Mouse (Mus musculus): ENCODE measurements at regions not wholly inside any gene's neighbourhood (a gene's known extent, or its start where the extent isn't known, plus 50 kb on each side); places are given as distances from the start of the nearest gene placed in this dataset.
"Not testable (repeated sequence)": the region's sequence is repeated elsewhere in the genome, so short reads cannot be mapped to it uniquely, and the experiment has no call there.

DNA sequence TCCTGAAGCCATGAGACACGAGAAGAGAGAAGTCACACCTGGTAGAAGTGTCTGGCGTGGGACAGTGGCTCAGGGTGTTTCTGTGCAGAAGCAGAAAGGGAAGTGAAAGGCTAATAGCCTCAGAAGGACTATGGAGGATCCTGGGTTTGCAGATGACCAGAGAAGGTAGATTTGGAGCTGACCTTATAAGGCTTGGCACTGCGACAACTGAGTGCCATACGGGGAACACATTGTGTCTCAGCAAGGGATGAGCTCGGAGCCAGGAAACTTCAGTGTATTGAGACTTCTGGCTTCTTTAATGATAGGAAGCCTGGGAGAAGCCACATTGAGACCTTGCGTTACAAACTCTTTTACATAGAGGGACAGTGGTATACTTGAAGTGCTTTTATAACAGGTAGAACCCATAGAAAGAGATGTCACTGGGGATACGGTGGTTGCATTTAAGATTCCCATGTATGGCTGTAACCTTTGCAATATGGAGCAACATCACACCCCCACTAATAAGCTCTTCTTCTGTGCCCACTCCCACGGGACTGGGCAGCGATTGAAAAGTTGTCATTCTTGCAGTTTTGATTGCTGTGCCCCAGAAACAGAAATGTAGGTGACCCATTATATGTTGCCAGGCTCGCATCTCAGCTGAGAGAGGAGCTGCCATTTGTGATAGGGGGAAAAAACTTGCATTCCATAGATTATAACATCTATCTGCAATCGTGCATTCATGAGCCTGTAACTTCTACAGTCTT, 61.8 kb upstream of the Dync1i1 start:
- no peak for DNase-seq

DNA sequence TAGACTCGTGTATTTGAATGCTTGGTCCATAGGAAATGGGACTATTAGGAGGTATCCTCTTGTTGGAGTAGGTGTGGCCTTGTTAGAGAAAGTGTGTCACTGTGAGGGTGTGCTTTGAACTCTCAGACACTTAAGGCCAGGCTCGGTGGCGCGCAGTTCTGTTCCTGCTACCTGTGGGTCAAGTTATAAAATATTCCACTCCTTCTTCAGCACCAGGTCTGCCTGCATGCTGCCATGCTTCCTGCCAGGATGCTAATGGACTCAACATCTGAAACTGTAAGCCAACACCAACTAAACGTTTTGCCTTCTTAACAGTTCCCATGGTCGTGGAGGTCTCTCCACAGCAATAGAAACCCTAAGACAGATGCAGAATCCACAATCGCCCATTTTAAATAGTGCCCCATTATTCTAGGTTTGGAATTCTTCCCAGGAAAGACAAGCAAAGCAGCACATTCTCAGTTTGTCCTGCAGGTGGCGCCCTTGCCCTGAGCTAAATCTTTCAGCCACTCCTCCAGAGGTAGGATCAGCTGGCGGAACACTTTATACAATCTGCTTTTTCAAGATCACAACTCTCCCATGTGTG, 80.2 kb upstream of the Dync1i1 start:
- DNase-seq, result peak; percentile 91

DNA sequence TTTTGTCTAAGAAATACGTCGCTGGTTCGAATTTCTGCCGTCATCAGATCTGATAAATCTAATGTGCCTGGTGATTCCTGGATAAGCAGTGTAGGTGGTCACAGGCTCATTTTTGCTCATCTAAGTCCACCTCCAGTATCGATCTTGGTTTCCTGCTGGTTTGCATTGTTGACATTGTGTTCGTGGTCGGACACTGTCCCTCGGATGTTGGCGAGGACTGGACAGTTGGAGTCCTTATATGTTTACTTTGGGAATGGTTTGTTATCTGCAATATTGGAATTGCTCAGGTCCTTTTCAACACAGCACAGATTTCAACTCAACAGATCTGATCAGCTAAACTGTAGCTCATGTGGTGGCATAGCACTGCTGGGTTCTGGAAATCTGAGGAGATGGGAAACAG, 91.2 kb upstream of the Dync1i1 start:
- DNase-seq, result no peak

DNA sequence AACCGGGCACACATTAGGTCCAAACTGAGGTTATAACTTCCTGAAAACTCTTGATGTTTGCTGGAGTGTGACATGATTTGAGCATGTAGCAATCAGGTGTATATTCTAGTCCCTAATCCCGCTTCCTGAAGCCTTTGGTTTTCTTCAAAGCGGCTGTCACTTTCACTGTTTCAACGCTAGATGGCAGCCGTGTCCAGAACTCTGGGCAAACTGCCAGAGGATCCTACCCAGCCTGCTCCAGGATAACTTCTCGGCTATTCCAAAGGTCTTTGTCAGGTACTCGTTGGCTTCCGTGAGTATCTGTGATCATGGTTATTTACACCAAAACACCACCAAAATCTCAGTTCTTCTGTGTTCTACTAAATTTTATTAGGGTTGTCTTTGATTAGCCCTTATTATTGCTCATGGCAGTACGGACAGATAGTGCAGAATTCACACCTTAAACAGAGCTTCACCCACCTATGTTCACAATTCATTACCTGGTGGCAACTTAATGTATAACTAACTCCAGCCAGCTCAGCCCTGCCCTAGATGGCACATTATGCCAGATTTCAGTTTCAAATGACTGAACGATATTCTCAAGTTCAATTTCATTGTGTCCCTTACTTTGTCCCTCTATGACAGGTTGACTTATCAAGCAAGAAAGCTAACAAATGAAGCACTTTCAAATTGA, 92.3 kb upstream of the Dync1i1 start:
- peak; percentile 53 for DNase-seq

DNA sequence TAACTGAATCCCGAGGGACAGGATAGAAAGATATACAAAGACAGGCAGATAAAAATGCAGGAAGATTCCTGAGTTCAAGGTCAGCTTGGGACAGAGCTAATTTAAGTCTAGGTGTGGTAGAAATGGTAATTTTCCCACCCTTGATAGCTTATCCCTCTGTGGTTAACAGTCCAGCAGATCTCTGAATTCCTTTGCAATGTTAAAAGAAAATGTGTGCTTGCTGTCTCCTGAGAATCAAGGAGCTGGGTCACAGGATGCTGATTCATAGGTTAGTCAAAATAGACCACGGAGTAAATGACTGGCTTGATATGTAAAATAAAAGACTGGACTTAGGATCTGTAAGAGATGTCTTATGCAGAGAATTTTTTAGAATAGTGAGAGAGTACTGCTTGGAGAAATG, 101.4 kb upstream of the Dync1i1 start:
- DNase-seq, result no peak

DNA sequence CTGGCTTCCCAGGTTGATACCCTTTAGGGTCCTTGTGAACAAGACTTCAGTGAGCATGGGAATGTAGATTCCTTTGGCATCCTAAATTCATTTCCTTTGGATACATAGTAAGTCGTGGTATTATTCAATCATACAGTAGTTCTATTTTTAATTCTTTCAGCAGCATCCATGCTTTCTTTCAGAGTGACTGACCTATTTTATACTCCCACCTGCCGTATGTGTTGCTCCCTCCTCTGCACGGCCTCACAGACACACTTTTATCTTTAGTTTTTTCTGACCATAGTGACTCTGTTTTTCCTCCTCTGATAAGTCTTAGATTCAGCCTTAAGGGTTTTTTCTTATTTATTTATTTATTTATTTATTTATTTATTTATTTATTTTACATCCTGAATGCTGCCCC, 103.9 kb upstream of the Dync1i1 start:
- DNase-seq, result no peak

DNA sequence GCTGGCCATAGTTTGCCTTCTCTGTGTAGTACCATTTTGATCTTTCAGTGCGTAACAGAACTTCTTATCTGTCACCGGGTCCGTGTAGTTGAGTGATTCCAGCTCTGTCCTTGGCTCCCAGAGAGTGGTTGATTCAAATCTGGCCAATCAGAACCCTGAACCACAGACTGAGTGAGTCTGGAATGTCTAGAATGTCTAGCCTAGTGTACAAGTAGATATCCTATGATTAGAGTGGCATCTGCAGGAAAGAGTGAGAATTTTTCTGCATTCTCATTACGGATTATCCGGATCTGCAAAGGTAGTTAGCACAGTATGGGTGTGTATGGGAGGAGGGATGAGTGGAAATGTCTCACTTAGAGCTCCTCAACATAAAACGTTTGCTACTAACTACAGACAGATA, 97.9 kb upstream of the Pdk4 start:
- DNase-seq, result no peak

DNA sequence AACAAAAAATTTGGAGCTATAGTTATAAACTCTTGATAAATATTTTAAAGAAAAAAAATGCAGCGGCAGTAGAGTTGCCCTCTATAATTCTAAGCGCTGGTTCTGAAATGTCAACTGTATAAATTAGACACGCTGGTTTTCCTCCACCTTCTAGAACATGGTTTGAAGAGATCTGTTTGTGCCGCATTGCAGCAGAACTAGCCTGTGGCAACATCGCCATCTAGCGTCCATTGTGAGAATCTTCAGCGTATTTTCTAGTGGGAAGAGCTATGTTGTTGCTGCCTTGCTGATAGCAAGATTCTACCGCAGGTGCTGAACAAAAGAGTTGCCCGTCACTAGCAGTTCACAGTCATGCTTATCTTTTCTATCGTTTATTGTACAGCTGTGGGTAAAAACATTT, 93.5 kb upstream of the Pdk4 start:
- DNase-seq, result peak; percentile 62

DNA sequence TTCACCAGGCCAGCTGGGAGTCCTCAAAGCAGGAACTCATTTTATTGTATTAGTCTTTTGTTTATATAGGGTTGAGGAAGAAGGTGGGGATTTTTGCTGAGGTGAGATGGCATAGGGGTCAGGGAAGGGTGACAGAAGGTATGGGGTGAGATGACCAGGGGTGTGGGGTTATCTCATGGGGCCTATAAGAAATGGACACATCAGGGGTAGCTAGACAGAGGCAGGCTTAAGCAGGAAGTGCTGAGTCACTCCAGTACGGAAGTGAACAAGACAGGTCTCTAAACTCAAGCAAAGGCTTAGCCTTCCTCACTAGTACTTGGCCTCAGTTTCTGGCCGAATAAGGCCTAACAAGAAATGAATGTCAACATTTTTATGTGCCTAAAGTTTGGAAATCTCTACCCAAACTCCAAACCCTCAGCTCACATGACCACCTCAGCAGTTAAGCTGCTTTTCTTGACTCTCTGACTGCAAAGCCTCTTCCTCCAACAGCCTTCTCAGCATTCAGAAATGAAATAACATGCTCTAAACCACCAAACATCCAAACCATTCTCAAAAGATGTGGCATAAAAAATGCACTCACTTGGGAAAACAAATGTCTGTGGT, 86.9 kb upstream of the Pdk4 start:
- DNase-seq, result no peak

DNA sequence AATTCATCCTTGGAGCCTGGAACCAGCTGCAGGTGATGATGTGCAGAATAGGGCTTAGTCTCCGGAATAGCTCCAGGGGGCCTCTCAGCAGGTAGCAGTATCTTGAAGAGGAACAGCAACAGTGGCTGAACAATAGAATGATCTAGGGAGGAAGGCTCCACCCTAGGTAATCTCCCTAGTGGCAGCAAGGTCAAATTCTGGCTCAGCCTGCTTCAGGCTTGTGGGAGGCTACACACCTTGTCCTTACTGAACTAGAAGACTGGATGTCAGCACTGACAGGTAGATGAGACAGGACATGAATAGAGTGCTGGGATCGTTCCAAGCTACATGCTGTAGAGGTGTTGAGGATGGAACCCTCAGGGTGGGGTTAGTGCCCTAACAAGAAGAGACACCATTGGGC, 80.8 kb upstream of the Pdk4 start:
- not testable (repeated sequence) for DNase-seq

DNA sequence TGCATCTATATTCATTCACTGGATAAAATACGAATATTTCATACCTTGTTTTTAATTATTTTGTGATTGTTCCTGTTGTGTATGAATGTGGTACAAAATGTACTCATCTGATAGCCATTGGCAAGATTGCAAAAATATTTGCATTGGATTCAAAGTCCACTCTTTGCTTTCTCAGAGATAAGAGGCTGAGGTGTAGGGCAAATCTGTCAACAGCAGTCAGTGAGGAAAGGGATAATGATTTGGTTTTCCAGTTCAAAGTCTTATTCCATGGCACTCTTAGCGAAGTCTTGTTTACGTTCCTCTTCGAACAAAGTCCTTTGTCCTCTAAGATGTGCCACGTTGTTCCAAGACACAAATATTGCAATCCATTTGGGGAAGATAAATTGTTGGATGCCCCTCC, 70.5 kb upstream of the Pdk4 start:
- no peak for DNase-seq

DNA sequence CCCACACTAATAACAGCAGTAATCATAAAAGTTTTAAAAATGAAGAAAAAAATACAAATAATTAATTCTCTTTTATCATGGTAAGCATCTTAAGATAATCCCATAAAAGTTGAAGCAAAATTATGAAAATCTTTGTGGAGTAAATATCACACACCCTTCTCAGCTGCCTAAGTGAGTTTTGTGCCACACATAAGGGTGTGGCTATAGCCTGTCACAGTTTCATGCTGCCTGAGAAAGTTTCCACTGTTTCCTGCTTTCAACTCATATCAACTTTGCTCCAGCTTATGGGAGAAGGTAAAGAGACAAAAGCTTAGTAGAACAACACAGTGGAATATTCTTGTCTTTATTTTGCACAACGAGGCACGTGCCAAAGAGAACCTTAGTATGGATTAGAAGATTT, 68.9 kb upstream of the Pdk4 start:
- DNase-seq, result no peak

DNA sequence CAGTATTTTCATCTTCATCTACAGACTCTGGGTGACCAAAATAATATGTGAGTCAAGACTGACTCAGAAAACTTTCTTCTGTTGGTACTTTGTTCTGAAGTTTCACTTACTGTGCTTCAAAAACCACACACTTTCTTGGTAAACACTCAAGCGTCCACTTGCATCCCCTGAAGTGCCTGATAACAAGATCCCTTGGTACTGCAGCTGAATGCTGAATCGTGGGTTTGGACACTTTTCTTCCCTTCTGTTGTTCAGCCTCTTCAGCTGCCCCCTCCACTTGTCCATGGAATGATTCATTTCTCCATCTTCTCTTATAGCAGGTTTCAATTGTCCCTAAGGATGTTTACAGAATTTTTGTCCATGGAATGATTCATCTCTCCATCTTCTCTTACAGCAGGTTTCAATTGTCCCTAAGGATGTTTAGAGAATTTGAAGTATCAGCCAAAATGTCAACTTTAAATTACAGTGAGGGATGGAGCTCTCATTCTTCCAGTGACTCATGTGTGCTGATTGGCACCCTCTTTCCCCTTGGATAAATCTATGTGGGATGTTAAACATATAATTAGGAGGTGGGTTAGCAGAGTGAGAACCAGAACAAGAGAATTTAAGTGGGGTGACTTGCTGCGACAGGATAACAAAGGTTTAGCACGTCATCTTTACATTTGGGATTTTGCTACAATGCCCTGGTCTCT, 57.7 kb upstream of the Pdk4 start:
- no peak for DNase-seq

DNA sequence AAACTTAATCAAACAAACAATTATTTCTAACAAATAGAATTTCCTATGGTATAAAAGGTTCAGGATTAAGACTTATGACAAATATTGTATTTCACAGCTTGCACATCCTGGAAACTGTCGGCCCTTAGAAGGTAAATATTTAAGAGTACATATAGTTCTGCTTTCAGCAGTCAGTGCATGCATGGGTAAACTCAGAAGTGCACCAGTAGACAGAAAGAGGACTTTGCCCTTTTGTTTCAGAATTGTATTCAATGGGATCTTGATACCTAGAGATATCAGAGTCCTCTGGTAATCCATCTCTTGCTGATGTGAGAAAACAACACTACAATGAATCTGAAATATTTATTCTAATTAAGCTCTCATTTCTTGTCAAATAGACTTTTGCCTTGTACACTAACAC, 54.0 kb upstream of the Pdk4 start:
- DNase-seq, result no peak
